Mouse (Mus musculus): ENCODE measurements at regions not wholly inside any gene's neighbourhood (a gene's known extent, or its start where the extent isn't known, plus 50 kb on each side); places are given as distances from the start of the nearest gene placed in this dataset.
"Not testable (repeated sequence)": the region's sequence is repeated elsewhere in the genome, so short reads cannot be mapped to it uniquely, and the experiment has no call there.

GRCm38 (mm10) chr16:86932765-86933164 lies 421.2 kb upstream of the N6amt1 start:
- peak; percentile 25 for DNase-seq (ENCODE audit: low spot score)

- no peak for DNase-seq (ENCODE audit: low spot score)
Observed at GRCm38 (mm10) chr16:86897967-86898710, 455.8 kb upstream of the N6amt1 start.

DNA sequence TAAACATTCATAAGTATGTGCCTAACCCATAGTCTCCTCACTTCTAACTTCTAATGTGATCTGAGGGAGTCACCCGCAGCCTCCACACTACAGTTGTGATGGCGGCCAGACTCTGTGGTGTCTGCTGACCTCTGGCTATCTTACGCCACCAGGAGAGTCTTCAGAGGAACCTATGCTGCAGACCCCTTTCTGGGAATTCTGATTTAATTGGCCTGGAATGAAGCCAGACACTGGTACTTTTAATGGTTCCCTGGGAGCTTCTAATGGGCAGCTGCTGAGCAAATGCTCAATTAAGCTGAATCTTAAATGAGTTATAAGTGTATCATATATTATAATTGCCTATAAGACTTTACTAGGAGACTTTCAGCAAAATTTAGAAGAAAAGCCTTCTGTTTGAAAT lies 459.0 kb upstream of the N6amt1 start:
- DNase-seq (ENCODE audit: low spot score) = no peak

- no peak for DNase-seq (ENCODE audit: low spot score)
Observed at GRCm38 (mm10) chr16:86894333-86894732, 459.7 kb upstream of the N6amt1 start.

GRCm38 (mm10) chr16:86888421-86888820 lies 465.6 kb upstream of the N6amt1 start:
- no peak for DNase-seq (ENCODE audit: low spot score)

- DNase-seq (ENCODE audit: low spot score) = no peak
Observed at GRCm38 (mm10) chr16:86887605-86888004, 466.4 kb upstream of the N6amt1 start.

GRCm38 (mm10) chr16:86883862-86884261 lies 470.1 kb upstream of the N6amt1 start:
- no peak for DNase-seq (ENCODE audit: low spot score)

- DNase-seq (ENCODE audit: low spot score) = peak; percentile 63
Observed at GRCm38 (mm10) chr16:86882529-86882928, 471.5 kb upstream of the N6amt1 start.

DNA sequence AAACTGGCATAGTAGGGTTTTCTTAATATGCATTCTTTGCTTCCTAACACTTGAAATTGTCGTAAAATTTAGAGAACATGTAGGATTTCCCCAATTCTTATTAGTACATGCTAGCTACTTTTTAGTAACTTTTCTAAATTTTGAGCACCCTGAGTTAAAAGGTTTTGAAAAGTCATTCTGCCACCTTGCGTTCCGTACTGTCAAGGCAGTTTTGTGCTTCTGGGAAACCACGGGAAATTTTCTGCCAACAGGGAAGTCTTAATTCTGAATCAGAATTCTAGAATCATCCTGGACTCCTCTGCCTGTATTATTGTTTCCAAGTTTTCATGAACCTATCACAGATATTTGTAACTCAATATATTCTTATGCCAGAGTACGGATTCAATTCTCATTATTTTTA lies 472.4 kb upstream of the N6amt1 start:
- no peak for DNase-seq (ENCODE audit: low spot score)

DNA sequence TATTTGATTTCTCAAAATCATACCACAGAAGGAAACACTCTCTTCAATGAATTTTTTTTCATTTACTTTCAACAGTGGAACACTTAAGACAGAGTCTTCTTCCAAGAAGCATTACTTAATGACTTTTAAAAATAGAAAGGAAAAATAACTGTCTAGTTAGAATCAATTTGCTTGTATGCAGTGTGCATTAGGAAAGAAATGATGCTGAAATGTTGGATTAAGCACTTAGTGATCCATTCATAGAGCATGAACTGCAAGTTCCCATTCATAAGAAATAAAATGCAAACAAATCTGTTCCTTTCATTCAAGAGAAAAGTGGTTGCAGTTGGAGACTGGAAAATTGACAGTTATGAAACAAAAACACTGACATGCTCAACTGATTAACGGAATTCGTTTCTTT lies 493.2 kb upstream of the N6amt1 start:
- DNase-seq (ENCODE audit: low spot score) = no peak

- no peak for DNase-seq (ENCODE audit: low spot score)
Observed at GRCm38 (mm10) chr16:86855891-86856290, 498.1 kb upstream of the N6amt1 start.

GRCm38 (mm10) chr16:86855312-86855711 lies 498.7 kb upstream of the N6amt1 start:
- DNase-seq (ENCODE audit: low spot score) = no peak

GRCm38 (mm10) chr16:86853398-86853797 lies 500.6 kb upstream of the N6amt1 start:
- no peak for DNase-seq (ENCODE audit: low spot score)

- no peak for DNase-seq (ENCODE audit: low spot score)
Observed at GRCm38 (mm10) chr16:86838457-86839337, 515.3 kb upstream of the N6amt1 start.

GRCm38 (mm10) chr16:86827645-86828044 lies 526.3 kb upstream of the N6amt1 start:
- DNase-seq (ENCODE audit: low spot score) = no peak

GRCm38 (mm10) chr16:86826641-86827040 lies 527.3 kb upstream of the N6amt1 start:
- no peak for DNase-seq (ENCODE audit: low spot score)

GRCm38 (mm10) chr16:86823496-86823895 lies 530.5 kb upstream of the N6amt1 start:
- no peak for DNase-seq (ENCODE audit: low spot score)

DNA sequence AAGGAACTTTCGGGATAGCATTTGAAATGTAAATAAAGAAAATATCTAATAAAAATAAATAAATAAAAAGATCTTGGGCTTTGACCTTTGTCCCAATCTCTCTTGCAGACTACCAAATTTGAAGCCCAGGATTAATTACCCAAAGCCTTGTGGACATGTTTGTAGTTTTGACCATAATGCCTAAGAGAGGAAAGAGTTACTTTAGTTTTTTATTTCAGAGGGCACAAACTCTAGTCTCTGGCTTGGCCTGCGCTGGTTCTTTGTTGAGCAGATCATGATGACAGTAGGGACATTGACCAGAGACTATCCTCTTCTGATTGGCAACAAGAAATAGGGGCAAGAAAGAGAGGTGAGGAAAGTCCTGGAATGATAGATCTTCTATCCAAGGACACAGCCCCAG lies 532.4 kb upstream of the N6amt1 start:
- DNase-seq (ENCODE audit: low spot score) = no peak

DNA sequence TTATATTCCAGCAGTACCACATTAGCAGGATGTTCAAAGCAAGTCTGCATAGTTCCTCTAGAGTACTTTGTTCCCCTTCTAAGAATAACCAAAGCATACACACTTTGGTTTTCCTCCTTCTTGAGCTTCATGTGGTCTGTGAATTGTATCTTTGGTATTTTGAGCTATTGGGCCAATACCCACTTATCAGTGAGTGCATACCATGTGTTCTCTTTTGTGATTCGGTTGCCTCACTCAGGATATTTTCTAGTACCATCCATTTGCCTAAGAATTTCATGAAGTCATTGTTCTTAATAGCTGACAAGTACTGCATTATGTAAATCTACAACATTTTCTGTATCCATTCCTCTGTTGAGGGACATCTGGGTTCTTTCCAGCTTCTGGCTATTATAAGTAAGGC lies 535.3 kb upstream of the N6amt1 start:
- DNase-seq (ENCODE audit: low spot score) = not testable (repeated sequence)

- no peak for DNase-seq (ENCODE audit: low spot score)
Observed at GRCm38 (mm10) chr16:86816763-86817593, 537.0 kb upstream of the N6amt1 start.

- no peak for DNase-seq (ENCODE audit: low spot score)
Observed at GRCm38 (mm10) chr16:86816006-86816405, 538.0 kb upstream of the N6amt1 start.

GRCm38 (mm10) chr16:86812692-86813091 lies 541.3 kb upstream of the N6amt1 start:
- no peak for DNase-seq (ENCODE audit: low spot score)

Data from ovary, postnatal 14 days (tissue).